Mouse (Mus musculus) MN1 (cell line): ENCODE results near the gene Tom1l1.

Experiments
- DNase-seq: peaks from one replicate; pipeline ENCODE4 v3.0.0-alpha.2; 2016; ENCODE audit warnings: low spot score

The Tom1l1 gene

DNA sequence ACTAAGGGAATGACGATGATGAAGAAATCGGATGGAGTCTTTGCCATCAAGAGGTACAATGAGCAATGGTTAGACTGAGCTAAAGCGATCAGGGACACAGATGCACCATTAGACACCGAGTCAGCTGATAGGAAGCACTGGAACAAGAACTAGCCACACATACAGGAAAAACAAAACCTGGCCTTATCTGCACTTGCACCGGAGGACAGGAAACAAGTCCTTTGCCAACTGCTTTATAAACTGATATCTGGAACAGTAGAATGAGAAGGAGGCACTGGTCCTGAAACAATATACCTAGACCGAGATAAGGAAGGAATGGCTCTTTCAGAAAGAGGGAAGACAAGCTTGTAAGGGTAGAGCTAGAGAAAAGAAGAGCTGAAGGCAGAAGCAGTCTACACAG is 73.4 kb downstream of the Tom1l1 start:
- DNase-seq, result no peak

GRCm38 (mm10) chr11:90612118-90612517 is 76.0 kb downstream of the Tom1l1 start:
- no peak for DNase-seq

DNA sequence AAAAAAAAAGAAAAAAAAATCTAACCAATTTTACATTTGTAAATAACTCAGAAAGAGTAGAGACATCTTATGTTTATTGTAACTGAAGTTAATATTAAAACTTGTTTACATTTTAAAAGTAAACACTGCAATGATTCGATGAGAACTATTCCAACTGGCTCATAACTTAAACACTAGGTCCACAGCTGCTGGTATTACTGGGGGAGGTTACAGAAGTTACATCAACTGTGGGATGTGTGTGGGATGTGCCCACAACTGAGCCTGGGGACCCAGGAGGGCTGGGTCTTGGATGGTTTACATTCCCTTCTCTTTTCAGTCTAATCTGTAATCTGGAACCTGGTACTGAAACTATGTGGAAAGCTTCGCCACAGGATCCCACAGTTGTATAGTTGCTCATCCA is 85.1 kb downstream of the Tom1l1 start:
- DNase-seq, result no peak

DNA sequence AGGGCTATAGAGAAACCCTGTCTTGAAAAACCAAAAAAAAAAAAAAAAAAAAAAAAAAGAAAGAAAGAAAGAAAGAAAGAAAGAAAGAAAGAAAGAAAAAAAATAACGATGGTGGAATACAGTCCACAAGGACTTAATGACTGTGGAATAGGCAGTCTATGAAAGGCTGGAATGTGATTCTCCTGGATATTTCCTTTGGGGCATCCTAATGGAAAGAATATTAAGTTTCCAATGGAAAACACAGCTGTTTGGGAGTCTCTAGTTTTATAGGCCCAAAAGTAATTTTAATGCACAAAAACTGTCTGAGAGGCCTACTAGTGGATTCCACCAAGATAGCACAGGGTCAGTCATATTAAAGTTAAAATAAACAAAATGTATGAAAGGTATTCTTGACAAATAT is 92.3 kb downstream of the Tom1l1 start:
- DNase-seq, result no peak
